Mouse (Mus musculus): ENCODE data around the gene Fam120a.

Fam120a gene

DNA sequence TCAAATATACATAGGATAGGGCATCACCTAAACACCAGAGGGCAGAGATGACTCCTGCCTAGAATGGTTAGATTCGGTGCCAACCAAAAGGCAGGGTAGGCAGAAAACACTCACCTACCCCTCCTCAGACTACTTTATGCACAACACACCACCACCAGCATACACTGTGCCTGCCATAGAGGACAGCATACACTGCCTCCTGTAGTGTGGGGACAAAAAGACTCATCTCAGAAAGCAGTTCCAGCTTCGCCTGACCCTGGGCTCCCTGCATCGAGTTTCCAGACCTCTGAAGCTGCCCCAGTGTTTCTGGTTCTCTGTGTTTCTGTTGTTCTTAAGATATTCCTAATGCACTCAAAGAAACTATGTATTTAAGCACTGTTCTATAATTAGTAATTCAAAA lies 54.7 kb downstream of the Fam120a start:
- DNase-seq (ENCODE audit: low spot score), result no peak

- DNase-seq (ENCODE audit: low spot score), result no peak
Observed at GRCm38 (mm10) chr13:48911426-48911825, 56.4 kb downstream of the Fam120a start.

DNA sequence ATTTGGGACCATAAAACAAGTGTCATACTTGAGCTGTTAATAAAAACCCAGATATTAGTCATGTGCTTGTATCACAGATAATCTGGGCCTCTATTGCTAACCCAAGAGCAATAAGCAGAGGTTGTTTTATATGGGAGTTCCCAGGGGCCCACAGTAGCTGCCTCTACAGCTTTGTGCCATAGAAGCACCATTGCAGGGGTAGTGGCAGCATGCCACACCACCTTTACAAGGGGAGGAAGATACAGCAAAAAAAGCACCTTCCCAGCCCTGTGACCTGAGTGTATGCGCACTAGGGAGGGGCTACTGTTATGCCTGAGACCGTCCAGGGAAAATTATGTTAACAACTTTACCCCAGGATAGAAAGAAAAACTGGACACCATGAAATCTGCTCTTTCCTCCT lies 62.4 kb downstream of the Fam120a start:
- no peak for DNase-seq (ENCODE audit: low spot score)

DNA sequence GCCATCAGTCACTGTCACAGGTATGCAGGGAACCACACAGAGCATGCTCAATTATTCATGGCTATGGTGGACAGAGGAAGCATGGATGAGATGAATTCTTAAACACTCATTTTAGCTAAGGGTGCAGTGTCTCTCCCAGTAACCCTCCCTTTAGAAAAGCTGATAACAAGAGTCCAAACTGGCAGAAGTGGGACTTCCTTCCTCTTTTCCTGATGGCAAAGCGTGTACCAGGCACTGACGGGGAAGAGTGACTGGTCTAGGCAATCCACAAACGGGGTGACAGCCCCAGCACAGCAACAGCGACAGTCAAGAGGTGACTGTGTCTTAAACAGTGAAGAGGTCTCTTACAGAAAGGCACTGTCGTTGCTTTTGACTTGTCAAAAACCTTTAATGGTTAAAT lies 72.4 kb downstream of the Fam120a start:
- no peak for DNase-seq (ENCODE audit: low spot score)

GRCm38 (mm10) chr13:48890260-48890960 lies 77.4 kb downstream of the Fam120a start:
- no peak for DNase-seq (ENCODE audit: low spot score)

DNA sequence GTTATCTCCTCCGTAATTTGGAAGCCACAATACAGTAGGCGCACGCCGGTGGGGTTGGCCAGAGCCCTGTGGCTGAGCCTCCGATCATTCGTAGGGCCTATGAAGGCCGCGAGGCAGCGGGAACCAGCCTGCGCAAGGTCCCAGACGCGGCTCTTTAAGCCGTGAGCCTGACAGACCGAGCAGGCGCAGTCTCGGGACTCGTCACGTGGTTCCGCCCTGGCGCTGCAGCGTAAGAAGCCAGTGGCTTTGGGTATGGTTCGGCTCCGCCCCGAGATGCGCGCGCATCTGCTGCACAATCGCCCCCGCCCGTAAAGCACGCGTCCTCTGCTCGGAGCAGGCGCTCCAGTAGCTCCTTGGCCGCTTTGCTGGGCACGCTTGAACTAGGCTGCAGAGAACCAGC lies 89.3 kb downstream of the Fam120a start:
- DNase-seq (ENCODE audit: low spot score), result peak; percentile 99

- DNase-seq (ENCODE audit: low spot score), result no peak
Observed at GRCm38 (mm10) chr13:48877805-48878204, 90.0 kb downstream of the Fam120a start.

DNA sequence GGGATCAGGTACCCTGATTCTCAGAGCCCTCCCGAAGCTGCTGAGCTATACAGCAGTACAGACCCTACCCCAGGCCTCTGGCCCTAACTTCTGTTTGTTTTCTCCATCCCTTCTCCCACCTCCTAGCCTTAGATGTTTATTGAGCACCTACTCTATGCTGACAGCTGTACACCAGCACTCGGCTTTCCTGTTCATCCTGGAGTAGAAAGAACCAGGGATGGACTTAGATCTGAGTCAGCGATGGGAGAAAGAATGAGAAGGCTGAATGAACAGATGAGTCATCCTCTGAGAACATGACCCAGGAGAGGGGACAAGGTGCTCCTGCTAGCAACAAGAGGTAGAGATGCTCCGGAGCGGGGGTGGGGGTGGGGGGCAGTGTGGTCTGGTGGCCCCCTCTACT lies 95.1 kb downstream of the Fam120a start:
- DNase-seq (ENCODE audit: low spot score), result no peak

DNA sequence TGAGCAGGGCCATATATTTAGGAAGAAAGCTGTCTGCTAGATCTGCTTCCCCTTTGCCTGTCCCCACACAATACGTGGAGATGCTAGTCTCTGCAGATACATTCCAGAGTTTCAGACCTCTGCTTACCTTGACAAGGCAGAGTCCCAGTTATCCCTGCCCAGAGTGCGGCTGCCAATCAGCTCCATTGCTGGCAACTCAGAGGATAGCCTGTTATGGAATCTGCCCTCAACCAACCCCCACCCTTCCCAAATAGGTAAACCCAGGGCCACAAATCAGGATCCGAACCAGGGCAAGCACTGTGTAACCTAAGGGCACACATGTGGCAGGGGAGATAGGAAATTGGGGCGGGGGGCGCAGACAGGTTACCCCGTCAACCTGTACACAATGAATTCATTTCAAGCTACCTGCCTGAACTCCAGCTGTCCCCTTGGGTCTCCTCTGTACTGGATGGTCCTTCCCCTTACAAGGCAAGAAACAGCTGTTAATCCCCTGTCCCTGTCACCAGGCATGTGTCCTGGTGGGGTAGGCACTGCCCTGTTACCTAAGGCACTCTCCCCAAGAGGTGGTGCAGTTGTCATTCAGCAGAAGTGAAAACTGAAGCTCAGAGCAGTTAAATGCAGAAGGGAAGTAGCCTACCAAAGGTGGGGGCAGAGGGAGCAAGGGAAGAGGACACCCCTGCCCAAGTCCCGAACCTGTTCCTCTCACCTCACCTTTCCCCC lies 95.8 kb downstream of the Fam120a start:
- no peak for DNase-seq (ENCODE audit: low spot score)

GRCm38 (mm10) chr13:48870771-48871731 lies 96.8 kb downstream of the Fam120a start, which contains the start of gene Phf2:
TSS of gene Phf2 (minus strand) at chr13:48871119.
- peak; percentile 58 for DNase-seq (ENCODE audit: low spot score)

GRCm38 (mm10) chr13:48869950-48870770 lies 97.7 kb downstream of the Fam120a start:
- DNase-seq (ENCODE audit: low spot score), result peak; percentile 57

GRCm38 (mm10) chr13:48869600-48869949 lies 98.2 kb downstream of the Fam120a start:
- DNase-seq (ENCODE audit: low spot score), result no peak

DNA sequence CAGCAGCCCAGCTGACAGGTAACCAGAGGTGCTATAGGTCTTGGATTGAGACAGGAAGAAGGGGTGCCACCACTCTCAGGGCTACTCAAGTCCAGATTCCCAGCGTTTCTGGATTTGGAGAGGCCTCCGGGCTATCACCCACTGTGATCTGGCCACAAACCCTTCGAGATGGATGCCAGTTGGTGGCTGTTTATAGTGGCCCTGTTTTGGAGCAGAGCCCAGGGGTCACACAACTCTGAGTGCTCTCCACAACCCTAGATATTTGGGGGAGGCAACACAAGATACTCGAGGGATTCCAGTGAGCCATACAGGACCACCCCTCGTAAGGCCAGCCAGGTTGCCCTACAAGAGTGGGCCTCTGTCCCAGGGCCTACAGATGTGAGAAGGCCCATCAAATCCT lies 98.7 kb downstream of the Fam120a start:
- DNase-seq (ENCODE audit: low spot score), result no peak

DNA sequence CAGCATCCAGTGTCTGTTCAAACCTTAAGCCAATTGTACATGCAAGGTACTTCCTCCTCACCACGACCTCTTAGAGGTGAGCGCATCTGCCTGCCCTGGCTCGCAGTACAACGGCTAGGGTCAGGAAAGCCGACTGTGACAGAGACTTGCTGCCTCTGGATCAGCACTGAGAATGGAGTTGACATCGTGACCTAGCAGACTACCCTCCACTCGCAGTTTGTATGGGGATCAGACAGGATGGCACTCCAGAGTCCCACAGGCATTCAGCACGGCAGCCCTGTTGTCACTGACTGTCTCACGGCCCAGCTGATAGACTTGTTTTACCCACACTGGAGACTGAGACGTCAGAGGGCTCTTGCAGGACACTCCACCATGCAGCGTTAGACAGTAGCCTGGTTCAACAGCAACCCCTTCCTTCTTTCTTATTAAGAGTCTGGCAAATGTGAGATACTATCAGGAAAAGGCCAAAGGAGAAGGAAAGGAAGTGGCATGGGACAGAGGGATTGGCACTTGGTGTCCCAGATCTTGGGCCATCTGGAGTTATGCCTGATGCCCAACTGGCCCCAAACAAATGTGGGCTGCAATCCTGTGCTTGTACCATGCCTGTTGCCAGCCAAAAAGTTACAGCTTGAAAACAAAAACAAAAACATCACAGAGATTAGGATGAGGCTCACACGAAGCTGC lies 103.0 kb downstream of the Fam120a start:
- DNase-seq (ENCODE audit: low spot score), result no peak

DNA sequence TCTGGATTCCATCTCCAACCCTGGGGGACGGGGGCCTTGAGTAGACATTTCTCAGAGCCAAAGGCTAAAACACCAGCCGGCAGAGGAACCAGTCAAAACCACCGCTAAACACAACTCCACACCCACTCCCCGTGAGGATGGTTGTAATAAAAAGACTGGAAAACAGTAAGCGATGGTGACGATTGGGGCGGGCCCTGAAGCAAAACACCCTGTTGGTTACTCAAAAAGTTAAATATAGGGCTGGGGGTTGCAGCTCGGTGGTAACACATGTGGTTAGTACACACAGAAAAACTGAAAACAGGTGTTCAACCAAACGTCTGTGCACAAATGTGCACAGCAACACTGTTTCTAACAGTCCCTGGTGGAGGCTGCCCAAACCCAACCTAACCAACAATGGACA lies 104.3 kb downstream of the Fam120a start:
- DNase-seq (ENCODE audit: low spot score), result no peak

GRCm38 (mm10) chr13:48861913-48862312 lies 105.9 kb downstream of the Fam120a start:
- DNase-seq (ENCODE audit: low spot score), result no peak

DNA sequence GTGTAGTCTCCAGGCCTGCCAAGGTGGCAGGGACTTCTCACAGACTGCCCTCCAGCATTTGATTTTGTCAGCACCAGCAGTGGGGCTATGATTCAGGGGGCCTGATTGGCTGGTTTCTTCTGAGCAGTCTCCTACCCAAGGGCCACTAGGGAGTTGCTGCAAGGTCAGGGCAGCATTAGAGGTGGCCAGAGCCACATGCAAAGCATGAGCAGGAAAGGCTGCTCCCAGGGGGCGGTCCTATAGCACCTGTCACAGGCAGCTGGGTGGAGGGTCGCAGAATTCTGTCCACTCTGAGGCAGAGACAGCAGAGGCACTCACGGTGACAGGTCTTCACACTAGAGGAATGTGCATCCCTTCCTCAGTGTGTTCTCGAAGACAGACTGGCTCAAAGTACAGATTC lies 109.0 kb downstream of the Fam120a start:
- DNase-seq (ENCODE audit: low spot score), result no peak

- DNase-seq (ENCODE audit: low spot score), result peak; percentile 26
Observed at GRCm38 (mm10) chr13:48858054-48858453, 109.8 kb downstream of the Fam120a start.

- no peak for DNase-seq (ENCODE audit: low spot score)
Observed at GRCm38 (mm10) chr13:48857246-48857932, 110.4 kb downstream of the Fam120a start.

- no peak for DNase-seq (ENCODE audit: low spot score)
Observed at GRCm38 (mm10) chr13:48853947-48854346, 113.9 kb downstream of the Fam120a start.
